Mouse (Mus musculus) neural tube, embryonic 12.5 days (tissue): ENCODE measurements around the gene Enpp4. TPM values are rescaled to one million over a fixed set of nuclear protein-coding genes. Genes with fewer than 3 reads are reported as not detected.

Experiments
- ATAC-seq: fragments of 200-750 bp; cut with Nextera tagmentation; 2 replicates; pipeline ENCODE4 v1.8.0; 2017; ENCODE audit warnings: low read depth, mild to moderate bottlenecking, moderate TSS enrichment, moderate library complexity; ENCODE audit not compliant: low FRiP score
- H3K27ac ChIP-seq: fragments of 300-500 bp; sonication (generic); 2 replicates; pipeline ENCODE4 v1.5.1; 2016
- H3K27me3 ChIP-seq: fragments of 300-500 bp; sonication (generic); replicated peaks from 2 replicates; pipeline ENCODE4 v1.6.1; 2016; ENCODE audit warnings: mild to moderate bottlenecking
- H3K36me3 ChIP-seq: fragments of 300-500 bp; sonication (generic); 2 replicates; pipeline ENCODE4 v1.6.1; 2016; ENCODE audit warnings: mild to moderate bottlenecking
- H3K4me1 ChIP-seq: fragments of 300-500 bp; sonication (generic); 2 replicates; pipeline ENCODE4 v1.6.1; 2016
- H3K4me2 ChIP-seq: fragments of 300-500 bp; sonication (generic); replicated peaks from 2 replicates; pipeline ENCODE4 v1.6.1; 2016; ENCODE audit warnings: mild to moderate bottlenecking
- H3K4me3 ChIP-seq: fragments of 300-500 bp; sonication (generic); 2 replicates; pipeline ENCODE4 v1.5.1; 2016
- H3K9ac ChIP-seq: fragments of 300-500 bp; sonication (generic); 2 replicates; pipeline ENCODE4 v1.6.1; 2016; ENCODE audit warnings: mild to moderate bottlenecking
- H3K9me3 ChIP-seq: fragments of 300-500 bp; sonication (generic); 2 replicates; pipeline ENCODE4 v1.6.1; 2016; ENCODE audit warnings: mild to moderate bottlenecking
- WGBS: fragments of 180-500 bp; shearing (Covaris S2); methylation state at CpG from one replicate; pipeline ENCODE4 v1.1.7; 2016; 5-methylcytosine and 5-hydroxymethylcytosine counted together
- polyA plus RNA-seq: library from polyadenylated mRNA; unstranded; fragments of >200 nt; fragmentation: Nextera tagmentation; extraction: Ambion mirVana; gene quantifications from 2 replicates; pipeline ENCODE4 v1.2.1, GENCODE M21; 2016

Enpp4 gene
- polyA plus RNA-seq, result 4.5 and 5.3 TPM in 2 replicates

DNA sequence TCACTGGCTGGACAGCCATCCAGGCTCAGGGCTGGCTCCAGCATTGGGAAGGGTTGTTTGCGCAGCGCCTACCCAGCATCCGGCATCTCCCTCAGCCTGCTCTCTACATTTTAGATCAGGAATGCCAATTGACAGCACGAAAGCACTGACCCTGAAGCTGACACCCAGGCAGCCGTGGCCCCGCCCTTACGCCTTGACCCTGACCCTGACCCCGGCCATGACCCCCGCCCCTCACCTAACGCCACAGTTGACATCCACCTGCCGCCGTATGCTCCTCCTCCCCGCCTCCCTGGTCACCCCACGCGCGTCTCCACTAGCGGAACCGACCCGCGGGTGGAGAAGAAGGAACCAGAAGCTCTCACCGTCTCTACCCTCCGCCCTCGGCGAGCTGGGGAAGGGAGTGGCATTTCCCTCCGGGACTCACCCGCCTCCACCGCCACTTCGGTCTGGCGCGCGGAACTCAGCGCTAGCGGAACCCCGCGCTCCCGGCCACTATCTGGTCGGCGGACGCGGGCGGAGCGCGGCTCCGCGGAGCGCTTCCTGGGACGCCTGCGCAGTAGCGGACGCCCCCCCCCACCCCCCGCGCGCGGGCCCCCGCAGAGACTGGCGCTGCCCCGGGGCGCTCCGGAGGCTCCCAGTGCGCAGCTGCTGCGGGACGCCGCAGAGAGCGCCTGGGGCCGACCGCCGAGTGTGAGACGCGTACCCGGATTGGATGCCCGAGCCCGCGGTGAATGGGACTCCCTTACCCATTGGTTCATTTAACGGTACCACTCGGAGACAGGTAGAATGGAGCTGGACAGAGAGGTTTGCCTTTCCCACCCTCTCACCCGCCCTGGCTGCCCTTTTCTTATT is at the start of gene Enpp4:
Gene Enpp4, minus strand, starts transcription at position 523 of the 852 bp plus-strand sequence.
- Histone ChIP-seq H3K4me2 (peak within 1 kb of the TSS; percentile 97), H3K9me3 (no peaks in the 10 kb centered on the region), H3K27ac (no peak within 1 kb of the TSS), H3K36me3 (no peaks in the 10 kb centered on the region), H3K27me3 (no peaks in the 10 kb centered on the region), H3K9ac (peak within 1 kb of the TSS; percentile 74), H3K4me3 (peak within 1 kb of the TSS; percentile 72), H3K4me1 (peaks cover 7% of the 10 kb centered on the region)
- under 1% methylated on average over 76 of the region's 76 CpGs for WGBS
- ATAC-seq, result peak; percentile 99

- 68% methylated on average over 2 of the region's 2 CpGs for WGBS
- no peak overlapping the region for H3K27ac ChIP-seq
- H3K27me3 ChIP-seq, result no peaks in the 10 kb centered on the region
- no peak overlapping the region for H3K4me2 ChIP-seq
- H3K9me3 ChIP-seq, result no peaks in the 10 kb centered on the region
- no peak for ATAC-seq
- no peak overlapping the region for H3K9ac ChIP-seq
- no peaks in the 10 kb centered on the region for H3K4me1 ChIP-seq
- H3K4me3 ChIP-seq, result no peak overlapping the region
- H3K36me3 ChIP-seq, result no peaks in the 10 kb centered on the region
Observed at GRCm38 (mm10) chr17:44155204-44155603, 49.6 kb upstream of the Enpp4 start.

GRCm38 (mm10) chr17:44153871-44154270 is 48.3 kb upstream of the Enpp4 start:
- 66% methylated on average over 5 of the region's 5 CpGs for WGBS
- H3K4me1 ChIP-seq, result no peaks in the 10 kb centered on the region
- H3K9me3 ChIP-seq, result no peaks in the 10 kb centered on the region

DNA sequence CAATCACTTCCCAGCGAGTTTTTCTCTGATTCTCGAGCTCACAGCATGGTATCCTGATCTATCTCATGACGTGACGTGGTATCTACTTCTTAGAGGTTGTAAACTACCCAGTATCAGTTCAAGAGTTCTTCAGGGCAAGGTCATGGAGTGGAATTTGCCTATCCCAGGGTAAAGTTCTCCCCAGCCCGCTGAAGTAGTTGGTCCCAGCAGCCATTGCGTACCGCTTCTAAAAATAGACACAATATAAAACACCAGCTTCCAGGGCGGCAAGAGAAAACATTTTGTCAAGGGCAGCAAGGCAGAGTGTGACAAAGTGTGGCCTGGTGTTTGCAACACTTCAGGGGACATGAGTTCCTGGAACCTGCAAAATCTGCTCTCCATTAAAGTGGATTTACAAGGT is 46.3 kb upstream of the Enpp4 start:
- Histone ChIP-seq H3K4me1 (no peaks in the 10 kb centered on the region), H3K9ac (no peak overlapping the region), H3K4me2 (no peak overlapping the region), H3K27ac (no peak overlapping the region), H3K36me3 (no peaks in the 10 kb centered on the region), H3K4me3 (no peak overlapping the region), H3K9me3 (no peaks in the 10 kb centered on the region), H3K27me3 (no peaks in the 10 kb centered on the region)
- 84% methylated on average over 8 of the region's 8 CpGs for WGBS
- no peak for ATAC-seq

More at GRCm38 (mm10) chr17:44153871-44154270, 48.3 kb upstream of the Enpp4 start:
- H3K4me2 ChIP-seq, result no peak overlapping the region
- H3K36me3 ChIP-seq, result no peaks in the 10 kb centered on the region
- H3K4me3 ChIP-seq, result no peak overlapping the region
- H3K27me3 ChIP-seq, result no peaks in the 10 kb centered on the region
- H3K27ac ChIP-seq, result no peak overlapping the region
- ATAC-seq, result no peak
- H3K9ac ChIP-seq, result no peak overlapping the region

DNA sequence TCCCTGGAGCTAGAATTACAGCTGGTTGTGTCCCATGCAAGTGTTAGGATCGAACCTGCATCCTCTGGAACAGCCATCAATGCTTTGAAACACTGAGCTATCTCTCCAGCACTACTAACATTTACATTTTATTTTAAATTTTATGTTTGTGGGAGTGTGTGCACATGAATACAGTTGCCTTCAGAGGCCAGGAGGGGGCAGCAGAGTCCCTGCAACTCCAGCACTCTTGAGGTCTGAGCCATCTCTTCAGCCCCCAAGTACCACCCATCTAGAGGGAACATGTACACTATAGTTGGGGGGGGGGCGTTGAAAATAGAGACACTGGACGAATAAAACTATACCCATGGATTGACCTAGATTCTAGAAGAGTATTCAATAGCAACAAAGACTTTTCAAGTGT is 45.5 kb upstream of the Enpp4 start:
- Histone ChIP-seq H3K4me3 (no peak overlapping the region), H3K36me3 (no peaks in the 10 kb centered on the region), H3K4me1 (no peaks in the 10 kb centered on the region), H3K27me3 (no peaks in the 10 kb centered on the region), H3K9me3 (no peaks in the 10 kb centered on the region), H3K27ac (no peak overlapping the region), H3K4me2 (no peak overlapping the region), H3K9ac (no peak overlapping the region)
- ATAC-seq, result no peak
- WGBS, result 73% methylated on average over 3 of the region's 3 CpGs

DNA sequence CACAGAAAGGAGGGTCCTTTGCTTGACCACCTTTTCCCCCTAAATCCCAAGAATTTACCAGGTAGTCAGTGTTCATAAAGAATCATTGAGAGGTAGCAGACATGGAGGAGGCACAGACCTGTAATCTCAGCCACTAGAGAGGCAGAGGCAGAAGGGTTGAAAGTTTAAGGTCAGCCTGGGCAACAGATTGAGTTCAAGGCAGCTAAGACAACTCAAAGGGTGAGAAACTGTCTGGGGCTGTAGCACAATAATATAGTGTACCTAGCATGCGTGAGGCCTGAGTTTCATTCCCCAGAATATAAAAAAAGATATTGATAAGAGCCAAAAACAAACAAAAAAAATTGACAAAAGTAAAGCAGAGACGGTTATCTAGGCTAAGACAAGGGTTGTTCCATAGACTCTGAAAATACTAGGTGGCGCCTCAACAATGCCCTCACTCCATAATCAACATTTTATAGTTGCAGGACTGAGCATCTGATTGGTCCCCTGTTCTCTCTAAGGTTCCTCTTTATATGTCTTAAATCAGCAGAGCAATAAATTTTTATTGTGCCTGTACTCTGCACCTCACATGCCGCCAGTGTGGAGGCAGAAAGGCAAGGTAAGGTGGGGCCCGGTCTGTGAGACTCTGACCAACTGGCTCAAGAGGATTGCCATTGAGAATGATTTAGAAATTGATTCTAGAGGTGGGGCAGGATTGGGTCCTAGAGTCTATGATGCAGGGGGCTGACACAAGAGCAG is 42.7 kb upstream of the Enpp4 start:
- Histone ChIP-seq H3K27ac (no peak overlapping the region), H3K4me2 (no peak overlapping the region), H3K4me1 (no peaks in the 10 kb centered on the region), H3K4me3 (no peak overlapping the region), H3K9me3 (no peaks in the 10 kb centered on the region), H3K9ac (no peak overlapping the region), H3K36me3 (no peaks in the 10 kb centered on the region), H3K27me3 (no peaks in the 10 kb centered on the region)
- no peak for ATAC-seq
- 83% methylated on average over 5 of the region's 5 CpGs for WGBS

GRCm38 (mm10) chr17:44145806-44146205 is 40.2 kb upstream of the Enpp4 start:
- H3K36me3 ChIP-seq, result no peaks in the 10 kb centered on the region
- 76% methylated on average over 1 of the region's 1 CpGs for WGBS
- no peaks in the 10 kb centered on the region for H3K27me3 ChIP-seq

DNA sequence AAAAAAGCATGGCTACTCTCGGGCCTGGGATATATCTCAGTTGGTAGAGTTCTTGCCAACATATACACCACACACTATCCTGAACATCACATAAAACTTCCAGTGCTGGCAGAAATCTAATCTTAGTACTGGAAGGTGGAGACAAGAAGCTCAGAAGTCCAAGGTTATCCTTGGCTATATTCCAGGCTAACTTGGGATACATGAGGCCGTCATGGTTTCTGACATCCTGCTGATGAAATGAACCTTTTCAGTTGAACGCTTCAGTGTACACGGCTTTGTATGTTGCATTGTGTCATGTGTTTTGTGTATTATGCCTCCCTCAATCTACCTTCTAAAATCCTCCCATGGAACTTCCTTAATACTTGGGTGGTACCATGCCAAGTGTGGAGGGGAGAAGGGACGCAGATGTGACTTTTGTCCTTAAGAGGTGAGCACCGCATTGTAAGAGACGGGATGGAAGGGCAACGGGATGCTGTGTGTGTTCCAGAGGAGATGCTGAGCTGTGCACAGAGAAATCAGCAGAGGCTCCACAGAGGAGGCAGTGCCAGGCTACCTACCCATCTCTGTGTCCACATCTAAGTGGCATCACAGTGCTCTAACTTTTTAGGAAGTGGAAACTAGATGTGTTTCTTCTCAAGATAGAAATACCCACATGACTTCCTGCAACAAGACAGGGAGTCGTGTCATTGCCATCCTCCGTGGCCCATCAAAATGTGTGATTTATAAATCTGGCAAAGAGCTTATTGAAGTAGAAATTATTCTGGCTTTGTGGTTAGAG is 31.4 kb upstream of the Enpp4 start:
- Histone ChIP-seq H3K4me3 (no peak overlapping the region), H3K27me3 (no peaks in the 10 kb centered on the region), H3K4me2 (no peak overlapping the region), H3K9me3 (no peaks in the 10 kb centered on the region), H3K9ac (no peak overlapping the region), H3K36me3 (no peaks in the 10 kb centered on the region), H3K4me1 (no peaks in the 10 kb centered on the region), H3K27ac (no peak overlapping the region)
- WGBS, result 89% methylated on average over 10 of the region's 10 CpGs
- ATAC-seq, result no peak

More at GRCm38 (mm10) chr17:44145806-44146205, 40.2 kb upstream of the Enpp4 start:
- no peak for ATAC-seq
- H3K9ac ChIP-seq, result no peak overlapping the region
- H3K27ac ChIP-seq, result no peak overlapping the region
- H3K9me3 ChIP-seq, result no peaks in the 10 kb centered on the region
- H3K4me2 ChIP-seq, result no peak overlapping the region
- no peak overlapping the region for H3K4me3 ChIP-seq
- no peaks in the 10 kb centered on the region for H3K4me1 ChIP-seq

- Histone ChIP-seq H3K4me1 (no peaks in the 10 kb centered on the region), H3K9me3 (no peaks in the 10 kb centered on the region), H3K4me3 (no peak overlapping the region), H3K4me2 (no peak overlapping the region), H3K36me3 (no peaks in the 10 kb centered on the region), H3K9ac (no peak overlapping the region), H3K27me3 (no peaks in the 10 kb centered on the region), H3K27ac (no peak overlapping the region)
- 88% methylated on average over 8 of the region's 8 CpGs for WGBS
- no peak for ATAC-seq
Observed at GRCm38 (mm10) chr17:44136018-44136417, 30.4 kb upstream of the Enpp4 start.

DNA sequence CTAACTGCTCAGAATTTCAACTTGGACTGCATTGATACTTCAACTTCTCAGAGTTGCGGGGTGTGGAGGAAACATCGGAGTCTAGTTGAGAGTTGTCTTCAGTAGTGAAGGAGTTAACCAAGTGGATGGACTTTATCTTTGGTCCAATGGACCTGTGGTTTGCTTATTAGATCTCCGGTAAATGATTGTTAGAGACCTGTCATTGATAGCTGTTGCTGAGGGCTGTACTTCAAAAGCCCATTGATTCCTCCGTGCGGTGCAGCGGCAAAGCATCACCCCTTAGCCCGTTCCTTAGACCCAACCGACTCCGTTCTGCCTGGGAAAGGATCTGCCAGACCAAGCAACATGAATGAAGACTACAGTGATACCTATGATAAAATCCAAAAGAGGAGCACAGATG is 28.9 kb upstream of the Enpp4 start:
- H3K4me2 ChIP-seq, result no peak overlapping the region
- no peaks in the 10 kb centered on the region for H3K4me1 ChIP-seq
- H3K27me3 ChIP-seq, result no peaks in the 10 kb centered on the region
- no peak overlapping the region for H3K27ac ChIP-seq
- no peak overlapping the region for H3K9ac ChIP-seq
- H3K36me3 ChIP-seq, result no peaks in the 10 kb centered on the region
- no peak for ATAC-seq
- H3K9me3 ChIP-seq, result no peaks in the 10 kb centered on the region
- H3K4me3 ChIP-seq, result no peak overlapping the region
- 65% methylated on average over 9 of the region's 9 CpGs for WGBS

DNA sequence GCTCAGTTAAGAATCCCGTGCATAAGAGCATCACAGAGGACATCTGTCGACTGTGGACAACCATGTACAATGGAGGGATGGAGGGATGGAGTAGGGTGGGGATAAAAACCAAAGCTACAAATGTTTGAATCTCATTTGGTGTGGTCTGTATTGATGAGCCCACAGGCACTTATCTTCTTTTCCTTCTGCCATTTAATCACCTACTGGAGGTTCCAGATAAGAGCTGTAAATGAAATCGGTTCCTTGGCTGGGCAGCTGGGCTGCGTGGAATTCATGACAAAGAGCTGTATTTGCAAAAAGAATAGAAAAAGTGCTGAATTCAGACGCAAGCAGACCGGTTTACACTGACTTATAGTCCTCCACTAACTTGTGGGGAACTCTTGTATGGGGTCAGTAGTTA is 28.5 kb upstream of the Enpp4 start:
- H3K4me1 ChIP-seq, result no peaks in the 10 kb centered on the region
- WGBS, result 74% methylated on average over 6 of the region's 6 CpGs
- H3K4me3 ChIP-seq, result no peak overlapping the region
- no peak overlapping the region for H3K9ac ChIP-seq
- no peaks in the 10 kb centered on the region for H3K27me3 ChIP-seq
- H3K36me3 ChIP-seq, result no peaks in the 10 kb centered on the region
- no peak overlapping the region for H3K4me2 ChIP-seq
- ATAC-seq, result no peak
- H3K9me3 ChIP-seq, result no peaks in the 10 kb centered on the region
- no peak overlapping the region for H3K27ac ChIP-seq

GRCm38 (mm10) chr17:44130429-44130828 is 24.8 kb upstream of the Enpp4 start:
- H3K4me3 ChIP-seq, result no peak overlapping the region
- H3K27me3 ChIP-seq, result no peaks in the 10 kb centered on the region
- 14% methylated on average over 7 of the region's 7 CpGs for WGBS
- H3K27ac ChIP-seq, result no peak overlapping the region
- no peaks in the 10 kb centered on the region for H3K4me1 ChIP-seq
- no peaks in the 10 kb centered on the region for H3K9me3 ChIP-seq
- H3K4me2 ChIP-seq, result no peak overlapping the region
- no peak for ATAC-seq
- no peaks in the 10 kb centered on the region for H3K36me3 ChIP-seq
- no peak overlapping the region for H3K9ac ChIP-seq
